Mouse (Mus musculus) frontal cortex, postnatal 25 days (tissue): ENCODE measurements around the gene Clca3a2.
"Not testable (repeated sequence)": the region's sequence is repeated elsewhere in the genome, so short reads cannot be mapped to it uniquely, and the experiment has no call there.

ENCODE experiments used
- DNase-seq, 2 experiments: peaks; one replicate each; pipeline ENCODE4 v3.0.0; 2022; ENCODE audit warnings: low spot score in 2 of 2

Clca3a2 gene

GRCm38 (mm10) chr3:144747706-144748105 lies 71.6 kb downstream of the Clca3a2 start:
- not testable (repeated sequence) for DNase-seq
